Mouse (Mus musculus) brain, embryonic 18.5 days (tissue): ENCODE measurements at regions not wholly inside any gene's neighbourhood (a gene's known extent, or its start where the extent isn't known, plus 50 kb on each side); places are given as distances from the start of the nearest gene placed in this dataset.

ENCODE experiments used
- DNase-seq: peaks from one replicate; pipeline ENCODE4 v3.0.0-alpha.2; 2012; ENCODE audit warnings: low read depth, low spot score

DNA sequence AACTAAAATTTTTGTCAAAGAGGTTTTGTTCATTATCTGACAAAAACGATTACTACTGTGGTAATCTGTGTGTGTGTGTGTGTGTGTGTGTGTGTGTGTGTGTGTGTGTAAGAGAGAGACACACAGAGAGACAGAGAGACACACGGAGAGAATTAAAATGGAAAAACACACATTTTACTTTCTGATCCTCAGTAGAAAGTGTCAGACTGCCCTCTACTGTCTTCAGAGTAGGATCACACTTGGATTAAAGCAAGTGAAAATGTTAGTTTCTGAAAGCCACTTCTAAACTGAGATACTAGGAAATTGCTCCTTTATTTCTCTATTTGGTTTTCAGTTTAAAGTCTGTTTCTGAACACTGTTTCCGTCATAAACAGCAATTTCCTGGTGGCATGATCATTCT, 57.3 kb upstream of the Cylc1 start:
- DNase-seq: peak; percentile 10
